Mouse (Mus musculus): ENCODE data around the gene Klhl21. TPM values are rescaled to one million over a fixed set of nuclear protein-coding genes. Genes with fewer than 3 reads are reported as not detected.

Klhl21 gene
- polyA plus RNA-seq, 1 experiment: 4.4 TPM

- Histone ChIP-seq H3K36me3 (replicated peaks; ENCODE audit: low read length) (peaks cover 5% of the 10 kb centered on the region), H3K4me1 (peaks cover 49% of the 10 kb centered on the region), H3K9me3 (no peaks in the 10 kb centered on the region), H3K4me3 (replicated peaks) (no peak overlapping the region), H3K27me3 (replicated peaks) (peaks cover 3% of the 10 kb centered on the region)
- TF ChIP-seq FLI1 (IDR thresholded peaks at IDR 0.05; ENCODE audit: low read length): no peak
- TF ChIP-seq GATA1 (IDR thresholded peaks at IDR 0.05; ENCODE audit: borderline replicate concordance, low read length): no peak
Measured at GRCm38 (mm10) chr4:152006137-152006536, 2.5 kb upstream of the Klhl21 start.

GRCm38 (mm10) chr4:152006812-152007211 is 1.8 kb upstream of the Klhl21 start:
- no peaks in the 10 kb centered on the region for H3K9me3 ChIP-seq
- no peak overlapping the region for H3K4me3 ChIP-seq (replicated peaks)
- peaks cover 12% of the 10 kb centered on the region for H3K36me3 ChIP-seq (replicated peaks; ENCODE audit: low read length)
- peaks cover 3% of the 10 kb centered on the region for H3K27me3 ChIP-seq (replicated peaks)
- H3K4me1 ChIP-seq: peaks cover 56% of the 10 kb centered on the region
- TF ChIP-seq FLI1 (IDR thresholded peaks at IDR 0.05; ENCODE audit: low read length): no peak
- no peak for TF ChIP-seq GATA1 (IDR thresholded peaks at IDR 0.05; ENCODE audit: borderline replicate concordance, low read length)

- TF ChIP-seq FLI1 (IDR thresholded peaks at IDR 0.05; ENCODE audit: low read length) (no peak), GATA1 (IDR thresholded peaks at IDR 0.05; ENCODE audit: borderline replicate concordance, low read length) (no peak)
- Histone ChIP-seq H3K9me3 (no peaks in the 10 kb centered on the region), H3K36me3 (replicated peaks; ENCODE audit: low read length) (peaks cover 20% of the 10 kb centered on the region), H3K4me3 (replicated peaks) (peak overlapping the region; percentile 94), H3K27me3 (replicated peaks) (peaks cover 3% of the 10 kb centered on the region), H3K4me1 (peaks cover 64% of the 10 kb centered on the region)
Measured at GRCm38 (mm10) chr4:152007481-152008147, 989 bp upstream of the Klhl21 start.

- peaks cover 69% of the 10 kb centered on the region for H3K4me1 ChIP-seq
- TF ChIP-seq FLI1 (IDR thresholded peaks at IDR 0.05; ENCODE audit: low read length) (no peak), GATA1 (IDR thresholded peaks at IDR 0.05; ENCODE audit: borderline replicate concordance, low read length) (no peak)
- peaks cover 25% of the 10 kb centered on the region for H3K36me3 ChIP-seq (replicated peaks; ENCODE audit: low read length)
- H3K4me3 ChIP-seq (replicated peaks): peak overlapping the region; percentile 94
- peaks cover 3% of the 10 kb centered on the region for H3K27me3 ChIP-seq (replicated peaks)
- H3K9me3 ChIP-seq: no peaks in the 10 kb centered on the region
Measured at GRCm38 (mm10) chr4:152008148-152008500, 479 bp upstream of the Klhl21 start.

GRCm38 (mm10) chr4:152009076-152010051 is 761 bp downstream of the Klhl21 start:
- Histone ChIP-seq H3K36me3 (replicated peaks; ENCODE audit: low read length) (peaks cover 38% of the 10 kb centered on the region), H3K9me3 (no peaks in the 10 kb centered on the region), H3K4me3 (replicated peaks) (peak overlapping the region; percentile 94), H3K27me3 (replicated peaks) (peaks cover 3% of the 10 kb centered on the region), H3K4me1 (peaks cover 81% of the 10 kb centered on the region)
- TF ChIP-seq GATA1 (IDR thresholded peaks at IDR 0.05; ENCODE audit: borderline replicate concordance, low read length): no peak
- TF ChIP-seq FLI1 (IDR thresholded peaks at IDR 0.05; ENCODE audit: low read length): no peak

- Histone ChIP-seq H3K27me3 (replicated peaks) (peaks cover 3% of the 10 kb centered on the region), H3K36me3 (replicated peaks; ENCODE audit: low read length) (peaks cover 46% of the 10 kb centered on the region), H3K4me3 (replicated peaks) (peak overlapping the region; percentile 94), H3K4me1 (peaks cover 87% of the 10 kb centered on the region), H3K9me3 (no peaks in the 10 kb centered on the region)
- TF ChIP-seq GATA1 (IDR thresholded peaks at IDR 0.05; ENCODE audit: borderline replicate concordance, low read length): no peak
- no peak for TF ChIP-seq FLI1 (IDR thresholded peaks at IDR 0.05; ENCODE audit: low read length)
Measured at GRCm38 (mm10) chr4:152010091-152010706, 1.6 kb downstream of the Klhl21 start.

GRCm38 (mm10) chr4:152010707-152011134 is 2.1 kb downstream of the Klhl21 start:
- no peak for TF ChIP-seq FLI1 (IDR thresholded peaks at IDR 0.05; ENCODE audit: low read length)
- TF ChIP-seq GATA1 (IDR thresholded peaks at IDR 0.05; ENCODE audit: borderline replicate concordance, low read length): no peak
- no peaks in the 10 kb centered on the region for H3K9me3 ChIP-seq
- peak overlapping the region; percentile 94 for H3K4me3 ChIP-seq (replicated peaks)
- H3K4me1 ChIP-seq: peaks cover 82% of the 10 kb centered on the region
- peaks cover 3% of the 10 kb centered on the region for H3K27me3 ChIP-seq (replicated peaks)
- H3K36me3 ChIP-seq (replicated peaks; ENCODE audit: low read length): peaks cover 51% of the 10 kb centered on the region

- Histone ChIP-seq H3K27me3 (replicated peaks) (peaks cover 3% of the 10 kb centered on the region), H3K36me3 (replicated peaks; ENCODE audit: low read length) (peaks cover 57% of the 10 kb centered on the region), H3K4me1 (peaks cover 79% of the 10 kb centered on the region), H3K9me3 (no peaks in the 10 kb centered on the region), H3K4me3 (replicated peaks) (peak overlapping the region; percentile 94)
- no peak for TF ChIP-seq GATA1 (IDR thresholded peaks at IDR 0.05; ENCODE audit: borderline replicate concordance, low read length)
Measured at GRCm38 (mm10) chr4:152011171-152011760, 2.7 kb downstream of the Klhl21 start.

- H3K4me1 ChIP-seq: peaks cover 71% of the 10 kb centered on the region
- TF ChIP-seq GATA1 (IDR thresholded peaks at IDR 0.05; ENCODE audit: borderline replicate concordance, low read length): no peak
- TF ChIP-seq FLI1 (IDR thresholded peaks at IDR 0.05; ENCODE audit: low read length): no peak
- peak overlapping the region; percentile 84 for H3K4me3 ChIP-seq (replicated peaks)
- H3K9me3 ChIP-seq: no peaks in the 10 kb centered on the region
- H3K36me3 ChIP-seq (replicated peaks; ENCODE audit: low read length): peaks cover 64% of the 10 kb centered on the region
- peaks cover 2% of the 10 kb centered on the region for H3K27me3 ChIP-seq (replicated peaks)
Measured at GRCm38 (mm10) chr4:152012109-152012508, 3.5 kb downstream of the Klhl21 start.
